Mouse (Mus musculus): ENCODE results near the gene Syce2. TPM values are rescaled to one million over a fixed set of nuclear protein-coding genes. Genes with fewer than 3 reads are reported as not detected.

Gene Syce2
- total RNA-seq, 2 experiments from 2014 or later = 33.5 to 39.1 TPM

GRCm38 (mm10) chr8:84841514-84841913 lies 30.4 kb upstream of the Syce2 start:
- no peak for DNase-seq (ENCODE audit: low spot score in 2 of 2)

DNA sequence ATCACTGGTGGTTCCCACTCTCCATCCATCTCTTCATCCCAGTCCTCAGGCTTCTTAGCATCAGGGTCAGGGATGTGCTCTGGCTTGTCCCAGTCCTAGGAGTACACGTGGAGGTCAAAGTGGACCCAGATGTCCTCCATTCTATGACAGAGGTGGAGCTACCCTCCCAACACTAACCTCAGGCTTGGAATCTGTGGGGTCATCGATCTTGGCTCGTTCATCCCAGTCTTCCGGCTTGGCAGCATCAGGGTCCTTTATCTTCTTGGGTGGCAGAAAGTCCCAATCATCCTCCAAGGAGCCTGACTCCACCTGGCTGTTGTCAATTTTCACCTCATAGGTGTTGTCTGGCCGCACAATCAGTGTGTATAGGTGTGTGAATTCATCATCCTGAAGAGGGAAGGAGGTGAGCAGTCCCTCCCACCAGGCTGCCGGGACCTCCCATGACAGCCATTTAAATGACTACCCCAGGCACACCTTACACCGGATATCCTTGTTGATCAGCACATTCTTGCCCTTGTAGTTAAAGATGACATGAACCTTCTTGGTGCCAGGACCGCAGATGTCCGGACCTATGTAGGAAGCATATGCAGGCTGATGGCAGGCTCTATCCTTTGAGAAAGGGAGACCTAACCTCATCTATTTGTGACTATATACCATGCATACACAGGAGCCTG lies 27.4 kb upstream of the Syce2 start:
- DNase-seq (ENCODE audit: low spot score in 2 of 2) = no peak

DNA sequence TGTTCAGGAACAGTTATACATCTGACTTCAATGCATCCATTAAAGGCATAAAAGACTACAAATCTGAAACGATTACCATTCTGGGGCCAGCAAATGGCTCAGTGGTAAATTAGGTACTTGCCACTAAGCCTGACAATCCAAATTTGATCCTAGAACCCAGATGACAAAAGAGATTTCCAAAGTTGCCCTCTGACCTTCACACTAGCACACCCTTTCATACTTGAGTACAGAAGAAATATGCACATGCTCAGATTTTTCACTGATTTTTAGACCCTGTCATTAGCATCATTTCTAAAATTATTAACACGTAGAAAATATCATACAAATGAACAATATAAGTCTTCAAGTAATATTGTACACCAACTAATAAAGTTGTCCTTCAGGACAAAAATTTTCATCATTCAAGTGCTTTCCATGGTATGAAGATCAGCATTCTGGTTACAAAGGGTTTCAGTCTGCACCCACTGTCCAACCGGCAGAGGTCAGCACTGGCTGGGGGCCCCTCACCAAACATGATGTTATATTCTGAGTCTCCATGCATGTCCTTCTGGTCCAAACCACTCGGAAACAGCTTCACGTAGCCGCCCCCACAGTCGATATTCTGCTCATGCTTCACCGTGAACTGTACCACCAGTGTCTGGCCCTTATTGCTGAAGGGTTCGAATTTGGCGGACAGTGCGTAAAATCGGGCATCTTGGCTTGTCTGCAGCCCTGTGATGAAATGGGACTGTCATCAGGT lies 26.4 kb upstream of the Syce2 start:
- DNase-seq (ENCODE audit: low spot score in 2 of 2) = peak; percentile 34 to 59

- DNase-seq (ENCODE audit: low spot score in 2 of 2) = no peak
Observed at GRCm38 (mm10) chr8:84846094-84846721, 25.7 kb upstream of the Syce2 start.

DNA sequence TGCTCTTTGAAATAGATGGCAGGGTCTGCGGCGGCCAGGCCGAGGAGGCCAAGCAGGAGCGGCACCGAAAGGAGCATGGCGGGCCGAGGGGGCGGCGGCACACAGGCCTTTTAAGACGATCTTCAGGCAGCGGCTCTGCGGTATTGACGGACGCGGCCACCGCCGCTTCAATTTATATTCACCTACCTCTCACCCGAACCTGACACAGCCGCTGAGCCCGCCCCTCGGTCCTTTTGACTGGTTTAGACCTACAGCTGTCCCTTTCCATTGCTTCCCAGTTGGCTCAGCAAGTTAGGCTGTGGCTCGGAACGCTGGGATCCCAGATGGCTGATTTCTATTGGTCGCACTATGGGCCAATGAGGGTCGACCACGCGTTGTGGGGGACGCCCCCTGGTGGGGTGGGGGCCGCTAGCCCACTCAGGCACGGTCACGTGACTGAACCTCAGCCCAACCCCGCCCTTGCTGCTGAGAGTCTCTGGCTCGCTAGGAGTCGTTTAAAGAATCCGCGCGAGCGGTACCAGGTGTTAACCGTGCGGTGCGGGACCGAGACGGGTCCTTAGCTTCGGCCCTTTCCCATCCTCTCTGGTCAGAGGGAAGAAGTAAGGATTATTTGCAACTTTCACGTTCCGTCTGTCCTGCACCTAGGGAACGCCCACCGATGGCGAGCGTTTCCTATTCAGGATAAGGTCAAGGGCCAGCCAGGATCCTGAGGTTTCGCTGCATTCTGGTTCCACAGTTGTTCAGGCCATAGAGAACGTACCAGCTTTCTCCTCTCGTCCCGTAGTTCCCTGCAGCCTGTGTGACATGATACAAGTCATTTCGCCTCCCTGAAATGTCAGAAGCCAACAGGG lies 25.0 kb upstream of the Syce2 start, which contains the start of gene Calr:
Gene Calr (minus strand): TSS at position 213 of the 851 bp plus-strand sequence.
- DNase-seq (ENCODE audit: low spot score in 2 of 2) = peak; percentile 98 to 99

DNA sequence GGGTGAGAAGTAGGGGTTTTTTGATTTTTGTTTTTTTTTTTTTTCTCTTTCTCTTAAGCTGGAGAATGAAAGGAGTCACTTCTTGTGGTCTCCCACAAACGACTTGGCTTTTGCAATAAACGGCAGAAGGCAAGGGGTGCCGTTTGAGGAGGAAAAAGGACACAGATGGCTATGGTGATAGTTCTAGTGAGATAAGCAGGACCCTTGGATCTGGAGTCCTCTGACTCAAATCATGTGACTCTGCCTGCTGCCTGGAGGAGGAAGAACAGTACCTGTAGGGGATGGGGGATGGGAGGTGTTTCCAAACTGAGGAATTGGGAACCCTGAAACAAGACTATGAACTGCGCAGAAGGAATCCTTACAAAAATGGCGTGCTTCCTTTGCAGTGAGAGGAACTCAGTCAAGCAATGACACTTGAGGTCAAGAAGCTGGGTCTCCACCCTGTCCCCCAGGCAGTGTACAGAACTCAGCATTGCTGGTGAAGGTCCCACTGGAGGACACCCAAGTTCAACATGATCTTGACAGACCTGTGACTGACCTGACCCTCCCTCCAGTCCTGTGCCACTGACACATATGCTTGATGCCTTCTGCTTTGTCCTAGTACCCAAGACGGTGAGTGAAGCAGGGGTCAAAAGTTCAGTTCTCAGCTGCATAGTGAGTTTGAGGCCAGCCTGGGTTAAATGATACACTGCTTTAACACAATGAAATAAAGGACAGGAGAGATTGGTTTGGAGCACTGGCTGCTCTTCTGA lies 24.1 kb upstream of the Syce2 start:
- no peak for DNase-seq (ENCODE audit: low spot score in 2 of 2)

- DNase-seq (ENCODE audit: low spot score in 2 of 2) = no peak
Observed at GRCm38 (mm10) chr8:84856434-84856833, 15.5 kb upstream of the Syce2 start.

GRCm38 (mm10) chr8:84856864-84857441 lies 15.0 kb upstream of the Syce2 start, which contains the start of gene Farsa:
Gene Farsa, plus strand, starts transcription at chr8:84856989.
- DNase-seq (ENCODE audit: low spot score in 2 of 2) = peak; percentile 93 to 94

- peak; percentile 29 to 33 for DNase-seq (ENCODE audit: low spot score in 2 of 2)
Observed at GRCm38 (mm10) chr8:84872309-84872965, 526 bp downstream of the Syce2 start.

DNA sequence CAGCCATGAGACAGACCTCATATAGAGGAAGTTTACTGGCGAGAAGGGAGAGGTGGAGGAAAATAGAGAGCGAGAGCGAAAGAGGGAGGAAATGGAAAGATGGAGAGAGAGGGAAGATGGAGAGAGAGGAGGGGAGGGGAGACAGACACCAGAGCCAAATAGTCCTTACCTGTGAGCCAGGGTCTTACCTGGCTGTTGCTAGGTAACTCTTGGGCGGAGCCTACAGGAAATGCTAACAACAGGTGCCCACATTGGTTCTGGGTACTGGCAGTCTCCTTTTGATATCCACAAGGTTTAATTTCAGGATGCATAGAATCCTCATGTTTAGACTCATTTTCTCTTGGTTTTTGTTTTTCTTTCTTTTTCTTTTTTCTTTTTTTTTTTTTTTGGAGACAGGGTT lies 1.1 kb downstream of the Syce2 start:
- DNase-seq (ENCODE audit: low spot score in 2 of 2) = no peak

GRCm38 (mm10) chr8:84874339-84874738 lies 2.4 kb downstream of the Syce2 start:
- DNase-seq (ENCODE audit: low spot score in 2 of 2) = no peak

DNA sequence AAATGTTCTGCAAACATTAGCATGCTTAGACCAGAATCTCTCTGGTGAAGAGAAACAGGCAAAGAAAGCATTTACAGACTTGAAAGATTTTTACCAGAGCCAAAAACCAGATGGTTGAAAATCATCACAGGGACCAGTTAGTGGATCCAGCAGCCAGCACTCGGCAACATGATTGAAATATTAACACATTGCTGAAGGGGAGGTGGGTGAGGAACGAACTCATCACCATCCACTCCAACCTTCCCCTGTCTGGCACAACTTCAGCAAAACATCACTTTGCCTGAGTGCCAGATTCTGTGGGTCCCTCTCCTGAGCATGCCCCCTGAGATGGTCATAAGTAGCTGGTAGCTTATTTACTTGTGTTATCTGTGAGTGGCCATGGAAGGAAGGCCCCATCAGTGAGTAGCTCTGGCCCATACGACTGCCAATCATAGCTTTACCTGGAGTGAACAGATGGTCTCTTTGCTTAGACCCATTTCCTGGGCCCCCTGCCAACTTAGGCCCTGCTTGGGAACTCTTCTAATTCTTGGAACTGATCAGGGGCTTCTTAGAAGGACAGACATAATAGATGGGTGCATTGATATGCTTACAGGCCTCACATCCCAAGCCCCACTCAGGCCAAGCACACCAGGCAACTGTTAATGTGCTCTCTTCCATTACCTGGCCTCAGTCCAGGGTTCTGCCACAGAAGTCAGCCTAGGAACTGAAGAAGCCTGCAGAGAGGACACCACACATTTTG lies 5.6 kb downstream of the Syce2 start:
- peak in 1 of 2 experiments; percentile 30 for DNase-seq (ENCODE audit: low spot score in 2 of 2)

GRCm38 (mm10) chr8:84878915-84879314 lies 7.0 kb downstream of the Syce2 start:
- DNase-seq (ENCODE audit: low spot score in 2 of 2) = no peak

- no peak for DNase-seq (ENCODE audit: low spot score in 2 of 2)
Observed at GRCm38 (mm10) chr8:84884728-84885127, 12.8 kb downstream of the Syce2 start.

DNA sequence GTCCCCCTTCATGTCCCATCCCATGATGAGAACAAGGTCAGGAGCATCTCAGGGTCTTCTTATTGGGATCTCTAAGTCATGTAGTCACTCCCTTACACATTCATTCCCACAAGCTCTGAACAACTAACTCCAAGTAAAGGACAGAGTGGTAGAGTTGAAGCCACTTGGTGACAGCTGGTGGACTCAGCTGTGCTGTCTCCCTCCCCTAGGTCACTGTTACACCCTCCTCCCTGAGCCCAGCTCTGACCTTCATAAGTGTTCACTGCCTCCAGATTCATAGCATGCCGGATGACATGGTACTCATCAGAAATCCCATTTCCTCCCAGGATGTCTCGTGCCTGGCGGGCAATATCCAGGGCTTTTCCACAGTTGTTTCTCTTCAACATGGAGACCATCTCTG lies 16.4 kb downstream of the Syce2 start:
- DNase-seq (ENCODE audit: low spot score in 2 of 2) = no peak

DNA sequence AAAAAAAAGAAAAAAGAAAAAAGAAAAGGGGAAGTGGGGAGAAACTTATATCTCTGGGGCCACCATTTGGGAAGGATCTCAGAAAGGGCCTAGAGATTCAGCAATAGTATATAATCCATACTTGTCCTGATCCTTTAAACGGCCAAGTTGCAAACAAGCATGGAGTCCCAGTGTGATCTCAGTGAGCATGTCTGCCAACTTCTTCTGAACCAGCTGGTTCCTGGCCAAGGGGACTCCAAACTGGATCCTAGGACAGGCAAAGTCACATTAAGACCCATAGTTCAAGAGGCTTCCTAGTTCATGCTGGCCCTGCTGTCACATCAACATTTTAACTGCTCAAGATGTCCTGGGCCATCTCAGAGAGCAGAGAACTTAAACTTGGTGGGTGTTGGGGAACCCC lies 17.2 kb downstream of the Syce2 start:
- no peak for DNase-seq (ENCODE audit: low spot score in 2 of 2)

DNA sequence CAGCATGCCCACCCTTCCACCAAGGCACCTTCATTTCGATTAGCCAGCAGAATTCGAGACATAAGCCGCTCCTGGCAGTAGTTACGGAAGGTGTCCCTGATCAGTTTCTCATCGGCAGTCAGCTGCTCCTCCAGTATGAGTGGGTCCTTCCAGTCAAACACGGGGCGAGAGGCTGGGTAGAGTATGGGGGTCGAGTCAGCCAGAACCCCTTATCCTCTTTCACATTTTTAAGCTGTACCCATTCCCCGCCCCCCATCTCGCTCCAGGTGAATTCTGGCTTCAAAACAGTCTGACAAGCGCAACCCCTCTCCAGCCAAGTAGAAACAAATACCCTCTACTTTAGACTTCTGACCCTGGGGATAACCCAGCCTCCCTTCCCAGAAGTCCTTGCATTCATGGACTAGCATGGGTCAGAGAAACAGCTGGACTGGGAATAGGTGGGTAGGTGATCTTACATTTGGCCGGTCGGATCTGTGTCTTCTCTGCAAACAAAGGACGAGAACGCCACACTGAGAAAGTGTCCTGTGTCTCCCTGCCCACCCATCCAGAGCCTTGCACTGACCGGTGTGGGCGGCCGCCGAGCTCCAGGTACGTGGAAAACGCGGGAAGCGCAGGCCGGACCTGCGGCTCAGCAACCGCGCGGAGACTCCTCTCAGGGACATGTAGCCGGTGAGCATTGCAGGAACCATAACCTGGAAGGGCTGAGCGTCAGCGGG lies 21.2 kb downstream of the Syce2 start:
- DNase-seq (ENCODE audit: low spot score in 2 of 2) = no peak

DNA sequence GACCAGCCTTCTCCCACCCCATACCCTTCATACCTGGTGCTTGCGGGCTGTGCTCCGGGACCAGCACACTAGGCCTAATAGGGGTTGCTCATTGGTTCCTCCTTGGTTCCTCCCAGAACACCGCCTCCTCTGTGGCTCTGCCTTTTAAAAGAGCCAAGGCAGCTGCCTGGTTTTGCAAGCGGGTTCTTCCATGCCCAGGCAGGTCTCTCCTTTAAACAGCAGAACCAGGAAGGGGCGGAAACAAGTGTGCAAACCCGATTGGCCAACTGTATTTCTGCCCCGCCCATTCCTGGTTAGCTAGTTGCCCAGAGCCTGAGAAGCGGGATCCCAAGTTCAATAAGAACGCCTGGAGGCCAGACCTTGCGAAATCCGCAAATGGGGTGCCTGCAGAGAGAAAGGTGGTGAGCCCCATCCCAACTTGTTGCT lies 21.8 kb downstream of the Syce2 start, which contains the start of gene Gcdh:
Gene Gcdh (minus strand): TSS at position 213 of the 426 bp plus-strand sequence.
- peak; percentile 82 to 86 for DNase-seq (ENCODE audit: low spot score in 2 of 2)

Measured in layer of hippocampus, postnatal 10 days (tissue).